Mouse (Mus musculus) intestine, embryonic 16.5 days (tissue): ENCODE results near the gene Gm28053. TPM values are rescaled to one million over a fixed set of nuclear protein-coding genes. Genes with fewer than 3 reads are reported as not detected.

Experiments used
- ATAC-seq: fragments of 200-750 bp; cut with Nextera tagmentation; 2 replicates; pipeline ENCODE4 v1.8.0; 2017; ENCODE audit warnings: moderate TSS enrichment, moderate library complexity
- H3K27ac ChIP-seq: fragments of 300-500 bp; sonication (generic); 2 replicates; pipeline ENCODE4 v1.5.1; 2014; ENCODE audit warnings: mild to moderate bottlenecking, low read length
- H3K27me3 ChIP-seq: fragments of 300-500 bp; sonication (generic); replicated peaks from 2 replicates; pipeline ENCODE4 v1.6.1; 2014; ENCODE audit warnings: low read length, control low read depth, mixed read lengths; ENCODE audit not compliant: control insufficient read depth, insufficient read depth
- H3K36me3 ChIP-seq: fragments of 300-500 bp; sonication (generic); 2 replicates; pipeline ENCODE4 v1.6.1; 2014; ENCODE audit warnings: low read length, control low read depth; ENCODE audit not compliant: control insufficient read depth, insufficient read depth
- H3K4me1 ChIP-seq: fragments of 300-500 bp; sonication (generic); 2 replicates; pipeline ENCODE4 v1.6.1; 2014; ENCODE audit warnings: low read length, control low read depth, mixed read lengths; ENCODE audit not compliant: control insufficient read depth, insufficient read depth
- H3K4me2 ChIP-seq: fragments of 300-500 bp; sonication (generic); 2 replicates; pipeline ENCODE4 v1.6.1; 2014; ENCODE audit warnings: low read depth, low read length, control low read depth
- H3K4me3 ChIP-seq: fragments of 300-500 bp; sonication (generic); 2 replicates; pipeline ENCODE4 v1.5.1; 2014; ENCODE audit warnings: mild to moderate bottlenecking, low read length
- H3K9ac ChIP-seq: fragments of 300-500 bp; sonication (generic); 2 replicates; pipeline ENCODE4 v1.6.1; 2014; ENCODE audit warnings: low read depth, low read length
- H3K9me3 ChIP-seq: fragments of 300-500 bp; sonication (generic); 2 replicates; pipeline ENCODE4 v1.6.1; 2016; ENCODE audit warnings: low read length, control low read depth; ENCODE audit not compliant: control insufficient read depth
- WGBS: fragments of 180-500 bp; shearing (Covaris S2); extraction: QIAGEN DNeasy Blood & Tissue Kit; methylation state at CpG from one replicate; pipeline ENCODE4 v1.1.7; 2014; 5-methylcytosine and 5-hydroxymethylcytosine counted together
- polyA plus RNA-seq: library from polyadenylated mRNA; unstranded; fragments of >200 nt; fragmentation: Nextera tagmentation; extraction: Ambion mirVana; gene quantifications from 2 replicates; pipeline ENCODE4 v1.2.1, GENCODE M21; 2015

The Gm28053 gene
- polyA plus RNA-seq, 1 experiment from 2014 or later: 9.2 TPM

DNA sequence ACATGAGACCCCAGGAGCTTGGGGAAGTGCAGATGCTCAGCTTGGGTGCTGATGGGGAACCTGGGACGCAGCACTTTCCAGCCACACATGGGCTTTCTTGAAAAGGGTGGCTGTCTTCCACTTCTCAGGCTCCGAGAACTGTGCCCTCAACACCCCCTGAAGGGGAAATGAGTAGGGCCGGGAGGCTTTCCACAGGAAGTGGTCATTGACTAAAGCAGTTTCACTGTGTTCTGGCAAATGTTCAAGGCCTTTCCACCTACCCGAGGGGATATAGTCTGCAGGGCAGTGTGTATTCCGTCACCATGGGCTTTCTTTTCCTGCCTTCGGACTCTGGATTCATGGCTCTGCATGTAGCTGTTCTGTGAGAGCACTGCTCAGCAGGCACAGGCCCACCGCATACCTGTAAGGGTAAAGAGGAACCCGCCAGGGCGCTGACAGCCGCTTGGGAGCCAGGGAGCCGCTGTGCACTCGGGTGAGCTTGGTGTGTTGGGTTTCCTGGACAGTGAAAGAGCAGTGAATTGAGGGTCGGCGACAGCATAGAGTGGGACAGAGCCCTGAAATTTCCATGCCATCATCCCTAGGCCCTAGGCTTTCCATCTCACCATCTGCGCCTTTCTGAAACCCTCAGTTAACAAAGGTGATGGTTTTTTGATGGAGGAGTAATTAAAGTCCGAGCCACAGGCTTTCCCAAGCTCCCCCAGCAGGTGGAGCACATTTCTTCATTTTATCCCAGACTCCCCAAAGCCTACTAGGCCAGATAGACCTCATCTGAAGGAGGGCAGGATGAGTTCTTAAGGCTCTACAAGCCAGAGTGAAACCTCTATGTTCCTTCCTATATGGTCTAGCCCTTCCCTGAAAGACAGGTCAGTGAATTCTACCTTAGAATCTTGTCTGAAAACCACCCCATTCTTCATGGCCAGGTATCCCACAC lies 27.8 kb downstream of the Gm28053 start, which contains the start of gene Gimap5:
TSS of gene Gimap5 (plus strand) at position 239 of the 931 bp plus-strand sequence.
- Histone ChIP-seq H3K4me2 (peak within 1 kb of the TSS; percentile 21), H3K9ac (peak within 1 kb of the TSS; percentile 3; the same call in 1 of the 2 replicates), H3K27ac (peak within 1 kb of the TSS; percentile 46), H3K4me3 (peak within 1 kb of the TSS; percentile 15), H3K27me3 (no peaks in the 10 kb centered on the region), H3K36me3 (no peaks in the 10 kb centered on the region), H3K9me3 (no peaks in the 10 kb centered on the region), H3K4me1 (peaks cover 15% of the 10 kb centered on the region)
- no peak for ATAC-seq
- 49% methylated on average over 16 of the region's 16 CpGs for WGBS

DNA sequence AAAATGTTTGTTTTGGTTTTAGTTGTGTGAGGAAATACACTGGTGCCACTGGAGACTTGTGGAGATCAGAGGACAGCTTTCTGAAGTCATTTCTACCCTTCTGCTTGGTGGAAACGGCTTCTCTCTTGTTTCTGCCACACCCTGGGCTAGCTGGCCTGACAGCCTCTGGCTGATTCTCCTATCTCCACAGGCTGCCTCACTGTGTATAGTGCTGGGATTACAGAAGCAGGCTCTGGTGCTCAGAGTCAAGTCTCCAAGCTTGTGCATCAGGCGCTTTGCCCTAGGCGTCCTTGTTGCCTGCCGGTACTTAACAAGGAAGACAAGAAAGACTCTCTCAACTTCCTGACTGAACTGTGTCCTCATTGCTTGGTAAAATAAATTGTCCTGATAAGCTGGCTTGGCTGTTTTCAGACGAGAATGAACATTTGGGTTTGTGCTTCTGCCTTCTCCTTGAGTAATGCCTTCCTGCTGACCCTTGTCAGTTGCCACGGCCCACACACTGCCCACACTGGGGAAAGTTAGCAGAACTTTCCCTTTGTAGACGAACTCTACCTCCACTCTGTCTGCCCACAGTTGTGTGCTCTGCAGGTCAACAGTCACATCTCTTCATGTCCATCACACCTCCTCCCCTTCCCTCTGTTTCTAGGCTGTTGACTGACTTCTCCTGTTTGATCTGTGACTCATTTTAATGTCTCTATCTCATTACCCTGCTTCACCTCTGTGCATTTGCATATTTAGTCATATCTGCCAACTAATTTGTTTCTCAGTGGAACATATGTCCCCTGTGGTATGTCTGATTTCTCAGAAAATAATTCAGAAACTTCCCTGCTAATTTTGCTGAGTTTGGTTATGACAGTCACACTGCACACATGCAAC lies 28.9 kb downstream of the Gm28053 start:
- Histone ChIP-seq H3K9ac (no peak overlapping the region), H3K27ac (peak overlapping the region; percentile 46), H3K4me2 (peak overlapping the region; percentile 21; the same call in 1 of the 2 replicates), H3K27me3 (no peaks in the 10 kb centered on the region), H3K9me3 (no peaks in the 10 kb centered on the region), H3K36me3 (no peaks in the 10 kb centered on the region), H3K4me1 (peaks cover 10% of the 10 kb centered on the region), H3K4me3 (peak overlapping the region; percentile 15; the same call in 1 of the 2 replicates)
- WGBS: 35% methylated on average over 7 of the region's 7 CpGs
- peak; percentile 32; the same call in 1 of the 2 replicates for ATAC-seq

DNA sequence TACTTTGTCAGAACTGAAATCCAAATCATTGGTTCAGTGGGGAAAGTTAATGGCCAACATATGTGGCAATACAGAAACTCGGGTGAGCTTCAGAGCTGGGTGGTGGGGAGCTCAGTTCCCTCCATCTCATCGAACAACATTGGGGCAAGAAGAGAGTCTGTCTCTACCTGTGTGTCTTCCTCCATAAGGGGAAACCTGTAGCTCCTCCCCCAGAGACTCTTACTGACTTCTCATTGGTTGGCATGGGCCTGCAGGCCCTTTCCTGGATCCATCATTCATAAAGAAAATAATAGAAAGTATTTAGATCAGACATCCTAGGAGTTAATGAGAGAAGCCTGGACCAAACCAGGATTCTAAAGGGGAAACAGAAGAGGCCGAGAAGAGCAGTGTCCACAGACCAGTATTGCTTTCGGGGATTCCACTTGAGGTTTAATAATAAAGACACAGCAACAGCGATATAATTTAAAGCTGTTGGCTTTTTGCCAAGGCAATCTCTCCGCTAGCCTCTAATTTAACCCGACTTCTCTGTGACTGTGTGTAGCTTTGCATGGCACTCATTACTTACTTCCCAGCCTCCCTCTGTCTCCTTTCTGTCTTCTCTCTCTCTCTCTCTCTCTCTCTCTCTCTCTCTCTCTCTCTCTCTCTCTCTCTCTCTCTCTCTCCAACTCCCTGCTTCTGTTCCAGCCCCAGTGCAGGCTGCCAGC lies 45.3 kb downstream of the Gm28053 start:
- H3K27ac ChIP-seq: no peak overlapping the region
- ATAC-seq: no peak
- no peaks in the 10 kb centered on the region for H3K27me3 ChIP-seq
- 54% methylated on average over 7 of the region's 7 CpGs for WGBS
- H3K9me3 ChIP-seq: peaks cover 2% of the 10 kb centered on the region; the same call in 1 of the 2 replicates
- no peak overlapping the region for H3K4me3 ChIP-seq
- no peaks in the 10 kb centered on the region for H3K36me3 ChIP-seq
- no peak overlapping the region for H3K4me2 ChIP-seq
- H3K9ac ChIP-seq: no peak overlapping the region
- H3K4me1 ChIP-seq: peaks cover 2% of the 10 kb centered on the region; the same call in 1 of the 2 replicates

DNA sequence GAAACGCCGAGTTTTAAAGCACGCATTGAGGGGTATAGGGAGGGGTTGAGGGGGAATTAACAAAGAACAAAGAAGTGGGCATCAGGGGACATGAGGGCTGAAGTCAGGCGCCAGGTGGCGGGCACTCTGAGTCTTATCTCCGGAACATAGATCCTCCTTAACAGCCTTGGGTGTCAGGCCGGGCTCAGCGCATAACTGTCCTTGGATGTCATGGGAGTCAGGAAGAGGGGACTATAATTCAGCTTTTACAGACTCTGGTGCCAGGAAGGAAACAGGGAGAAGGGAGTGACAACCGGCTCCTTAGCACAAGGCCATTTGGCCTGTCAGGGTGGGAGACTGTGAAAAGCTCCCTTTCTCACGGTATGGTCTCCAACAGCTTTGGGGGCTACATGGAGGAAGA lies 46.1 kb downstream of the Gm28053 start:
- WGBS: 92% methylated on average over 10 of the region's 10 CpGs
- Histone ChIP-seq H3K27ac (no peak overlapping the region), H3K9ac (no peak overlapping the region), H3K9me3 (peaks cover 2% of the 10 kb centered on the region; the same call in 1 of the 2 replicates), H3K4me1 (peaks cover 5% of the 10 kb centered on the region; the same call in 1 of the 2 replicates), H3K27me3 (no peaks in the 10 kb centered on the region), H3K4me2 (no peak overlapping the region), H3K36me3 (no peaks in the 10 kb centered on the region), H3K4me3 (no peak overlapping the region)
- ATAC-seq: no peak

DNA sequence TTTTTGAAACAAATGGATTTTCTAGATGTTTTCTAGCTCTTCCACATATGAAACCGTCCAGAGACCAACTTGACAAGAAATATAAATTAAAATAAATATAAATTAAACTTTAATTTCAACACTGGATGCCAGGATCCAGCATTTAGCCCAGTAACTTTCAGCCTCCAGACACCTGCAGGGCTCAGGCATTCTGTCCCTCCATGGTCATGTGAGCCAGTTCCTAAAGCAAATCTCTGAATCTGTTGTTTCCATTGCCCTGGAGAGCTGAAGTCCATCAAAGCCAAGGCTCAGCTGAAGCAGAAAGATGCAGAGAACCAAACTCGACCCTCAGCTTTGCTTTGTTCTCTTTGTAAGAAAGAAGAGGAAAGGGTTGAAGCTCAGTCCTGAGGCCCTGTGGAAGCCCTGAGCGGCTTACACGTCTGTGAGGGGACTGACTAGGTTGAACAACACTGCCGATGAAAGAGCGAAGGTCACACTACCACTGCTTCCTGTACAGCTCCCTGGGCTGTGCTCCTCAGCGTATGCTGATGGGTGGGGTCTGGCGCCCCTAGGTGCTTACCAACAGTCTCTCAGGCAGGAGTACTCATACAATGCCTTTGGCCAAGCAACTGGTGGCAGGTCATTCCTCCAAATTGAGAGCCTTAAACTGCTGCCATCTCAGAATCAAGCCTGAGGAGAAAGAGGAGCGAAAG lies 49.9 kb downstream of the Gm28053 start:
- Histone ChIP-seq H3K4me1 (peaks cover 8% of the 10 kb centered on the region; the same call in 1 of the 2 replicates), H3K27ac (peak overlapping the region; percentile 0; the same call in 1 of the 2 replicates), H3K27me3 (no peaks in the 10 kb centered on the region), H3K9me3 (peaks cover 2% of the 10 kb centered on the region; the same call in 1 of the 2 replicates), H3K9ac (no peak overlapping the region), H3K36me3 (no peaks in the 10 kb centered on the region), H3K4me2 (no peak overlapping the region), H3K4me3 (no peak overlapping the region)
- 67% methylated on average over 9 of the region's 9 CpGs for WGBS
- peak; percentile 88 for ATAC-seq

DNA sequence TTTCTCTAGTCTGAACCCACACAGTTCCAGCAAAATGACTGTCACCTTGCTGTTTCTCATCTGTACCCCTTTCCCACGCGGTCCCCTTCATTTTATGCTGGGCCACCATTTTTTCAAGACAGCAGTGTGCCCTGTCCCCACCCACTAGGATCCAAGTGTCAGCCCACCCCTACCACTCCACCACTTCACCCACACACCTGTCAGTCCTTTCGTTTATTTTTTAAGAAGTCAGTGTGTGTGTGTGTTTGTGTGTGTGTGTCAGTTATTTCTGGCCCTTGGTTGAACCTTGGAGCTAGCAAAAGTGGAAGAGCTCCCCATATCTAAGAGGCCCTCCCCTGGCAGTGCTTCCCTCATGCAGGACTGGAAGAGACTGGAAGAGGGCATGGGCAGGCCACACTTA lies 50.5 kb downstream of the Gm28053 start:
- ATAC-seq: no peak
- Histone ChIP-seq H3K4me1 (peaks cover 8% of the 10 kb centered on the region; the same call in 1 of the 2 replicates), H3K36me3 (no peaks in the 10 kb centered on the region), H3K9me3 (peaks cover 2% of the 10 kb centered on the region; the same call in 1 of the 2 replicates), H3K27ac (peak overlapping the region; percentile 0; the same call in 1 of the 2 replicates), H3K27me3 (no peaks in the 10 kb centered on the region), H3K4me3 (no peak overlapping the region), H3K4me2 (no peak overlapping the region), H3K9ac (no peak overlapping the region)
- 75% methylated on average over 3 of the region's 3 CpGs for WGBS

DNA sequence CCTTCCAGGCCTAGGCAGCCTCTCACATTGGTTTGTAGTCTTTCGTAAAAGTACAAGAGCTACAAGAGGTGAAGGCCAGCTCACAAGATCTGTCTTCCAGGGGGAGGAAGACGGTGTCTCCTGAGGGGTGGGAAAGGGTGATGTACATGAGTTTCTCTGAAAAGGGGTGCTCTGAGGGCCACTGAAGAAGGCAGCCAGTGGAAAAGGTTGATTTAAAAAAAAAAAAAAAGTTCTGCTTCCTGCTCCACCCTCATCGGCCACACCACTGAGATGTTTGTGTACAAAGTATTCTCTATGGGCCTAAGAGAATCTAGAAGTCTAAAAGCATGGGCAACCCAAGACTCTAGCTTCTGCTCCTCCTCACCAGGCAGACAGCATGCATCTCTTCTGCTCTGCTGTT lies 52.3 kb downstream of the Gm28053 start, which contains the start of gene Gimap3:
TSS of gene Gimap3 (minus strand) at position 156 of the 400 bp plus-strand sequence.
- no peaks in the 10 kb centered on the region for H3K36me3 ChIP-seq
- H3K27ac ChIP-seq: no peak within 1 kb of the TSS
- 90% methylated on average over 3 of the region's 3 CpGs for WGBS
- no peak within 1 kb of the TSS for H3K4me3 ChIP-seq
- no peak within 1 kb of the TSS for H3K4me2 ChIP-seq
- H3K27me3 ChIP-seq: no peaks in the 10 kb centered on the region
- H3K9me3 ChIP-seq: no peaks in the 10 kb centered on the region
- H3K9ac ChIP-seq: no peak within 1 kb of the TSS
- peaks cover 8% of the 10 kb centered on the region; the same call in 1 of the 2 replicates for H3K4me1 ChIP-seq
- ATAC-seq: no peak

DNA sequence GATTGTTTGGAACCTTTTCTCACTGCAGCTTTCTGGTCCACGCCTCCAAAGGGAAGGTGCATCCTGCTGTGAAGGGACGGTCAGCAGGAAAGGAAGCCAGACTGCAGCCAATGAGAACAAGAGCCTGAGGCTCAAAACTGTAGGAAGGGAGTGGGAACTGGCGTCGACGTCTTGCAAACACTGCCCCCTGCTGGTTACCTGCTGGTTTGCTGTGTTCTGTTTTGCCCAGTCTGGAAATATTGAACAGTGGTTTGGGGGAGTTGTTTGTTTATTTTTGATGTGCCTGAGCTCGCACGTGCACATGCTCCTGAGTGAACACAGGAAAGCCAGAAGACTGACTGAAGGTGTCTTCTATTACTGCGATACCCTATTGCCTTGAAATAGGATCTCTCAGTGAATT lies 53.6 kb downstream of the Gm28053 start:
- Histone ChIP-seq H3K9ac (no peak overlapping the region), H3K36me3 (no peaks in the 10 kb centered on the region), H3K27ac (no peak overlapping the region), H3K9me3 (no peaks in the 10 kb centered on the region), H3K4me1 (peaks cover 8% of the 10 kb centered on the region; the same call in 1 of the 2 replicates), H3K4me2 (no peak overlapping the region), H3K4me3 (no peak overlapping the region), H3K27me3 (no peaks in the 10 kb centered on the region)
- ATAC-seq: 0 out of 2 replicates have a peak, but pooled peaks have one; percentile 50
- WGBS: 7% methylated on average over 8 of the region's 8 CpGs
